Mouse (Mus musculus) MEL (cell line): Measurements from ENCODE around the gene Ppp2r1b. TPM values are rescaled to one million over a fixed set of nuclear protein-coding genes. Genes with fewer than 3 reads are reported as not detected.
A peak's percentile ranks its signal among the peaks of the same experiment; 100 is the strongest.

ENCODE experiments used
- DNase-seq: peaks from one replicate; pipeline ENCODE4 v3.0.0; 2011; ENCODE audit warnings: low read depth, low spot score
- H3K27ac ChIP-seq: 2 replicates; pipeline ENCODE4 v1.5.1; 2012; ENCODE audit warnings: low read depth, mild to moderate bottlenecking, control low read depth, low read length, moderate library complexity; ENCODE audit not compliant: control insufficient read depth
- H3K27me3 ChIP-seq, 2 experiments: fragments of 150-350 bp in 1 of 2; sonication (generic) in 1 of 2; 2 replicates each; pipeline ENCODE4 v1.6.1; 2012; ENCODE audit warnings: low read length in 2 of 2, mild to moderate bottlenecking in 2 of 2, improper control_type of control experiment in 1 of 2, moderate library complexity in 1 of 2; ENCODE audit not compliant: insufficient read depth in 2 of 2, control insufficient read depth in 1 of 2
- H3K36me3 ChIP-seq, 2 experiments: 2 replicates each; pipeline ENCODE4 v1.6.1; 2012 to 2014; ENCODE audit warnings: low read length in 2 of 2, improper control_type of control experiment in 1 of 2, inconsistent platforms in 1 of 2, mild to moderate bottlenecking in 1 of 2; ENCODE audit not compliant: insufficient read depth in 2 of 2, control insufficient read depth in 1 of 2
- H3K4me1 ChIP-seq, 2 experiments: fragments of 150-350 bp in 1 of 2; sonication (generic) in 1 of 2; 2 replicates each; pipeline ENCODE4 v1.6.1; 2012; ENCODE audit warnings: low read length in 2 of 2, improper control_type of control experiment in 1 of 2, mild to moderate bottlenecking in 1 of 2; ENCODE audit not compliant: insufficient read depth in 2 of 2, control insufficient read depth in 1 of 2
- H3K4me3 ChIP-seq, 2 experiments: fragments of 150-350 bp in 1 of 2; sonication (generic) in 1 of 2; 2 replicates each; pipeline ENCODE4 v1.5.1; 2012; ENCODE audit warnings: low read depth in 2 of 2, low read length in 2 of 2, mild to moderate bottlenecking in 2 of 2, moderate library complexity in 2 of 2, control low read depth in 1 of 2, improper control_type of control experiment in 1 of 2; ENCODE audit not compliant: control insufficient read depth in 1 of 2, insufficient read depth in 1 of 2
- H3K79me2 ChIP-seq: 2 replicates; pipeline ENCODE4 v1.6.1; 2012; ENCODE audit warnings: mild to moderate bottlenecking, low read length, moderate library complexity; ENCODE audit not compliant: control insufficient read depth, poor library complexity, insufficient read depth
- H3K9ac ChIP-seq: 2 replicates; pipeline ENCODE4 v1.6.1; 2012; ENCODE audit warnings: low read depth, mild to moderate bottlenecking, control low read depth, low read length, moderate library complexity; ENCODE audit not compliant: control insufficient read depth, poor library complexity, severe bottlenecking
- H3K9me3 ChIP-seq: fragments of 150-350 bp; sonication (generic); replicated peaks from 2 replicates; pipeline ENCODE4 v1.6.1; 2012; ENCODE audit warnings: mild to moderate bottlenecking, low read length, improper control_type of control experiment, moderate library complexity; ENCODE audit not compliant: insufficient read depth
- CHD2 ChIP-seq: IDR thresholded peaks from 2 replicates; pipeline ENCODE4 v1.6.1; 2011; ENCODE audit warnings: low read length, improper control_type of control experiment
- E2F4 ChIP-seq: IDR thresholded peaks from 2 replicates; pipeline ENCODE4 v1.6.1; 2011; ENCODE audit warnings: low read depth, low read length, improper control_type of control experiment, borderline replicate concordance
- ELF1 ChIP-seq: IDR thresholded peaks from 2 replicates; pipeline ENCODE4 v1.6.1; 2014; ENCODE audit warnings: low read depth, mild to moderate bottlenecking, inconsistent platforms, low read length, improper control_type of control experiment, moderate library complexity
- EP300 ChIP-seq, 2 experiments: IDR thresholded peaks; 2 replicates each; pipeline ENCODE4 v1.6.1; 2011; ENCODE audit warnings: improper control_type of control experiment in 2 of 2, low read length in 2 of 2, low read depth in 1 of 2, mild to moderate bottlenecking in 1 of 2
- ETS1 ChIP-seq: IDR thresholded peaks from 2 replicates; pipeline ENCODE4 v1.6.1; 2012; ENCODE audit warnings: low read depth, mild to moderate bottlenecking, inconsistent platforms, low read length, improper control_type of control experiment, moderate library complexity
- GATA1 ChIP-seq: IDR thresholded peaks from 2 replicates; pipeline ENCODE4 v1.6.1; 2011; ENCODE audit warnings: low read depth, low read length, improper control_type of control experiment
- HCFC1 ChIP-seq: IDR thresholded peaks from 2 replicates; pipeline ENCODE4 v1.6.1; 2012; ENCODE audit warnings: low read depth, mild to moderate bottlenecking, inconsistent platforms, low read length, improper control_type of control experiment, moderate library complexity
- MAFK ChIP-seq: IDR thresholded peaks from 2 replicates; pipeline ENCODE4 v1.6.1; 2011; ENCODE audit warnings: low read depth, mild to moderate bottlenecking, low read length, improper control_type of control experiment, borderline replicate concordance
- MAZ ChIP-seq: IDR thresholded peaks from 2 replicates; pipeline ENCODE4 v1.6.1; 2012; ENCODE audit warnings: low read depth, mild to moderate bottlenecking, inconsistent platforms, low read length, improper control_type of control experiment
- MXI1 ChIP-seq: IDR thresholded peaks from 2 replicates; pipeline ENCODE4 v1.6.1; 2011; ENCODE audit warnings: mild to moderate bottlenecking, low read depth, low read length, improper control_type of control experiment
- MYC ChIP-seq: IDR thresholded peaks from 2 replicates; pipeline ENCODE4 v1.6.1; 2011; ENCODE audit warnings: low read depth, mild to moderate bottlenecking, low read length, improper control_type of control experiment, moderate library complexity
- NELFE ChIP-seq: IDR thresholded peaks from 2 replicates; pipeline ENCODE4 v1.6.1; 2011; ENCODE audit warnings: low read depth, low read length, improper control_type of control experiment
- POLR2AphosphoS5 ChIP-seq: IDR thresholded peaks from 2 replicates; pipeline ENCODE4 v1.6.1; 2012; ENCODE audit warnings: low read depth, borderline replicate concordance, mild to moderate bottlenecking, inconsistent platforms, low read length, moderate library complexity, mixed read lengths
- RCOR1 ChIP-seq: IDR thresholded peaks from 2 replicates; pipeline ENCODE4 v1.6.1; 2012; ENCODE audit warnings: low read depth, mild to moderate bottlenecking, inconsistent platforms, low read length, improper control_type of control experiment
- SIN3A ChIP-seq: IDR thresholded peaks from 2 replicates; pipeline ENCODE4 v1.6.1; 2012; ENCODE audit warnings: low read length, improper control_type of control experiment, inconsistent platforms
- TAL1 ChIP-seq: IDR thresholded peaks from 2 replicates; pipeline ENCODE4 v1.6.1; 2012; ENCODE audit warnings: mild to moderate bottlenecking, inconsistent platforms, low read length, moderate library complexity, mixed read lengths
- TBP ChIP-seq: IDR thresholded peaks from 2 replicates; pipeline ENCODE4 v1.8.0; 2011; ENCODE audit warnings: low read depth, low read length, improper control_type of control experiment
- TCF12 ChIP-seq: IDR thresholded peaks from 2 replicates; pipeline ENCODE4 v1.6.1; 2014; ENCODE audit warnings: low read depth, mild to moderate bottlenecking, inconsistent platforms, low read length, improper control_type of control experiment, moderate library complexity
- UBTF ChIP-seq: IDR thresholded peaks from 2 replicates; pipeline ENCODE4 v1.6.1; 2012; ENCODE audit warnings: low read depth, mild to moderate bottlenecking, inconsistent platforms, low read length, improper control_type of control experiment, moderate library complexity, borderline replicate concordance; ENCODE audit not compliant: insufficient read depth
- USF1 ChIP-seq: IDR thresholded peaks from 2 replicates; pipeline ENCODE4 v1.6.1; 2014; ENCODE audit warnings: low read depth, mild to moderate bottlenecking, inconsistent platforms, low read length, improper control_type of control experiment, moderate library complexity
- ZC3H11A ChIP-seq: IDR thresholded peaks from 2 replicates; pipeline ENCODE4 v1.6.1; 2012; ENCODE audit warnings: low read depth, mild to moderate bottlenecking, inconsistent platforms, low read length, improper control_type of control experiment
- ZMIZ1 ChIP-seq: IDR thresholded peaks from 2 replicates; pipeline ENCODE4 v1.6.1; 2012; ENCODE audit warnings: low read depth, mild to moderate bottlenecking, inconsistent platforms, low read length, improper control_type of control experiment, moderate library complexity
- polyA plus RNA-seq, 2 experiments: library from polyadenylated mRNA; stranded (reverse) in 1 of 2; unstranded in 1 of 2; fragments of >175 nt in 1 of 2; fragments of >200 nt in 1 of 2; gene quantifications; 2 replicates each; pipeline versions ENCODE4 v1.2.1 to v1.2.4; 2012; ENCODE audit warnings: low replicate concordance in 2 of 2, low read depth in 1 of 2; ENCODE audit not compliant: insufficient read length in 2 of 2, insufficient read depth in 1 of 2, missing spikeins in 1 of 2
- total RNA-seq: library from RNA; depleted of rRNA; stranded (reverse); fragments of 300-350 nt; gene quantifications from 2 replicates; pipeline ENCODE4 v1.2.3, GENCODE M21; 2012

Gene Ppp2r1b
- total and polyA plus RNA-seq, 3 experiments, result 67.6 to 101 TPM; not detected in 1

DNA sequence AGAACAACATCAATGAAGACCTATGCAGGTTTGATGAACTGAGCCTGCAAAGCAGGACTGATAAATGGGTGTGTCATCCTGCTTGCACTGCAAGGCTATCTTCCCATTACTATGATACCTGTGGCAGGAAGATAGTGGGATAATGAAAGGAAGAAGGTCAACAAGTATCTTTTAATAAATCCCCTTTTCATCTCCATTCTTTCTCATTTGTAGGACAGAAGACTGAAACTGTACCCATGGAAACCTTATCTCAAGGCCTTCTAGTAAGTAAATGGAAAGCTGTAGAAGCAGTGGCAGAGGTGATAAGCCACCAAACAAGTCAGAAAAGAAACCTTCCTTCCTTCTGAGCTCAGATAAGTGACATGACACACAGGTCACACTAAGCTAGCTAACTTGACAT, 79.4 kb downstream of the Ppp2r1b start:
- Histone ChIP-seq H3K9me3 (no peaks in the 10 kb centered on the region), H3K27me3 (no peaks in the 10 kb centered on the region), H3K36me3 (peaks cover 0 to 27% of the 10 kb centered on the region in 2 experiments), H3K9ac (no peak overlapping the region), H3K4me3 (no peak overlapping the region), H3K27ac (peak overlapping the region; percentile 80), H3K4me1 (peaks cover 22 to 23% of the 10 kb centered on the region in 2 experiments), H3K79me2 (no peaks in the 10 kb centered on the region)
- peak; percentile 89 for DNase-seq
- TF ChIP-seq TCF12 (peak; percentile 94), TBP (peak; percentile 55), GATA1 (peak; percentile 100), EP300 (IDR thresholded peaks at IDR 0.05; ENCODE audit: low read depth in 1 of 2, low read length in 2 of 2) (peak; percentile 94 to 96), ZC3H11A (no peak), UBTF (no peak), RCOR1 (peak; percentile 83), HCFC1 (0 out of 2 replicates have a peak, but pooled peaks have one; percentile 27), ETS1 (peak; percentile 92), SIN3A (peak; percentile 92), POLR2AphosphoS5 (no peak), NELFE (no peak), MAFK (0 out of 2 replicates have a peak, but pooled peaks have one; percentile 7), TAL1 (peak; percentile 73), MAZ (0 out of 2 replicates have a peak, but pooled peaks have one; percentile 16), ELF1 (no peak)

DNA sequence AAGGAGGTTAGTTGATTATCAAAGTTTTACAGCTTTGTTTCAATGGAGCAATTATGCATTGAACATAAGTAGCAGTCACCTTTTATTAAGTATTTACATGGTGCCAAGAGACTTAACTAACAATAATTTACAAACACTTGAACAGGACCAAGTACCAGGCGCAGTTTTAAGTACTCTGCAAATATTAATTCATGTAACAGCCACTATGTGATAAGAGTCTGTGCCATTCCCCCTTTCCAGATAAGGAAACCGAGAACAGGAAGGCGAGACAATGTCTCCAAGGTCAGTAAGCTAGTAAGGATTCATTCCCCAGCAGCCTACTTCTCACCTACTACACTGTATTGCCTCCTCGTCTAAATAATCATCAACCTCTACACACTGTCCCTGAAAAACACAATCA, 80.7 kb downstream of the Ppp2r1b start:
- TF ChIP-seq CHD2 (no peak), GATA1 (peak; percentile 91), MYC (no peak), NELFE (no peak), POLR2AphosphoS5 (no peak), ETS1 (peak; percentile 63; the same call in 1 of the 2 replicates), E2F4 (no peak), MAZ (no peak), MXI1 (no peak), TAL1 (no peak), RCOR1 (0 out of 2 replicates have a peak, but pooled peaks have one; percentile 42), SIN3A (0 out of 2 replicates have a peak, but pooled peaks have one; percentile 19), ZMIZ1 (no peak), TCF12 (peak; percentile 75), EP300 (IDR thresholded peaks at IDR 0.05; ENCODE audit: low read depth in 1 of 2, low read length in 2 of 2) (peak; percentile 79 to 84), USF1 (no peak)
- H3K9ac ChIP-seq, result no peak overlapping the region
- peak; percentile 47 for DNase-seq
- peaks cover 22 to 23% of the 10 kb centered on the region in 2 experiments for H3K4me1 ChIP-seq
- peak overlapping the region in 1 of 2 experiments; percentile 1; a peak in 1 of 4 replicates for H3K4me3 ChIP-seq
- no peaks in the 10 kb centered on the region for H3K9me3 ChIP-seq
- H3K79me2 ChIP-seq, result no peaks in the 10 kb centered on the region
- no peaks in the 10 kb centered on the region for H3K27me3 ChIP-seq
- H3K36me3 ChIP-seq, result peaks cover 0 to 27% of the 10 kb centered on the region in 2 experiments
- H3K27ac ChIP-seq, result peak overlapping the region; percentile 80
